Mouse (Mus musculus) spleen, adult 10 weeks (tissue): Measurements from ENCODE around the gene Stard8. TPM values are rescaled to one million over a fixed set of nuclear protein-coding genes. Genes with fewer than 3 reads are reported as not detected.

Experiments
- polyA plus RNA-seq: library from polyadenylated mRNA; stranded (reverse); fragments of 350-450 nt; fragmentation: Illumina TruSeq; extraction: RNeasy Lipid Tissue Mini Kit (QIAGEN cat#74804); gene quantifications from one replicate; pipeline ENCODE4 v1.2.3, GENCODE M21; 2015; ENCODE audit warnings: low replicate concordance; ENCODE audit not compliant: insufficient read depth

Gene Stard8
- polyA plus RNA-seq = 7.3 TPM

DNA sequence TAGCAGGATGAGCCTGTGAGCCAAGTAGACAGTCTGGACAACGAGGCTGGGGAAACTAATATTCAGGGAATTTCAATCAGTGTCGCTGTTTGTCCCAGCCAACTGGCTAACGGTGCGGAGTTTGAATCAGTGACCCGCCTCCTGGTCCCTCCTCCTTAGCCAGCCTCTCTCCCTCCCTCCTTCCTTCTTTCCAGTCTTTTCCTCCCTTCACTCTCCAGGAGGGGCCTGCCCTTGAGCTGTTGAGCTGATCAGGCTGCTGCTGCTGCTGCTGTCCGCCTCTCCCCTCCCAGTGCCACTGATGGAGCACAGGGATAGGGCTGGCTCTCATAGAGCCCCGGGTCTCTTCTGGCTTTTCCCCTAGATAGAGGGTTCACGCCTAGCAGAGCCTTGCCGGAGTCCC, at the start of gene Stard8:
Gene Stard8 (plus strand): TSS at position 203 of the 400 bp plus-strand sequence.

Other genes with a start within 250 kb of the Stard8 start
- 2.0 TPM for gene Ophn1, start 112.2 kb upstream of the Stard8 start, polyA plus RNA-seq
- 39.4 TPM for gene Yipf6, start 66.9 kb upstream of the Stard8 start, polyA plus RNA-seq
- 4.8 TPM for gene Efnb1, start 132.9 kb downstream of the Stard8 start, polyA plus RNA-seq